Mouse (Mus musculus) thymus, postnatal 0 days (tissue): ENCODE measurements around the gene Zbtb44. TPM values are rescaled to one million over a fixed set of nuclear protein-coding genes. Genes with fewer than 3 reads are reported as not detected.
"Not testable (repeated sequence)": the region's sequence is repeated elsewhere in the genome, so short reads cannot be mapped to it uniquely, and the experiment has no call there.

ENCODE experiments used
- DNase-seq: peaks from one replicate; pipeline ENCODE4 v3.0.0-alpha.2; 2015; ENCODE audit warnings: low spot score
- polyA plus RNA-seq: library from polyadenylated mRNA; unstranded; fragments of >200 nt; fragmentation: Nextera tagmentation; extraction: Ambion mirVana; gene quantifications from 2 replicates; pipeline ENCODE4 v1.2.1, GENCODE M21; 2015

The Zbtb44 gene
- 8.4 and 10.8 TPM in 2 replicates for polyA plus RNA-seq

DNA sequence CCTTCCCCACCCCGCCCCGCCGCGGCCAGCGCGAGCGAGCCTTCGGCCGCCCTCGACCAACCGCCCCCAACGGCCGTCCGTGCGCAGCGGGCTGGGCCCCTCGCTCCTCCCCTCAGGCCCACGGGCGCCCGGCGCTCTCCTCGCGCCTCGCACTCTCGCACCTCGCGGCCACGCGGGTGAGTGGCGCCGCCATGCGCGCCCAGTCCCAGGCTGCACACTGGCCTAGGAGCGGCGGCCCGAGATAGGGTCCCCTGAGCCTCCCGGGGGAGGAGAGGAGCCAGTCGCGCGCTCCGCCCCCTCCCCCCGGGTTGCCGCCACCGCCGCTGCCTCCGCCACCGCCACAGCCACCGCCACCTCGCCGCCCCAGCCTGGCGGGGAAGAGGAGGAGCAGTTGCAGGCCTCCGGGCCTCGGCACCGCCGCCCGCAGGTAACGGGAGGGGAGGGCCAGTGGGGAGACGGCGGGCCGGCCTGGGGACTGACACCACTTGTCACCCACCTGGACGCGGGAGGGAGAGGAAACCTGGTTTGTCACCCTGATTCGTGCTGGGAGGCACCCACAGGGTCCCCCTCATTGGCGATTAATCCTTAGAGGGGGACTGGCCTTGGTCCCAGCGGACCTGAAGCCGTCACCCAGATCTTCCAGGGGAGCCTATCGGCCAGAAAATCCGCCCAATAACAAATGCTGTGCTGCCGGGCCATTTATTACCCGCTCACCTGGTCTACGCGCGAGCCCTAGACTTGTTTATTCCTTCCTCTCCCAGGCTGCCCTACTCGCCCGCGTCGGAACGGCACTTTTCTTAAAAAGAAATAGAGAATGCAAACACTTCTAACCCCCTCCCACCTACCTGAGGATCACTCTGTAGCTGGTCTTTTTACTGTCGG is at the start of gene Zbtb44:
Zbtb44 (plus strand) TSS at position 113 of the 882 bp plus-strand sequence.
- peak; percentile 72 for DNase-seq

DNA sequence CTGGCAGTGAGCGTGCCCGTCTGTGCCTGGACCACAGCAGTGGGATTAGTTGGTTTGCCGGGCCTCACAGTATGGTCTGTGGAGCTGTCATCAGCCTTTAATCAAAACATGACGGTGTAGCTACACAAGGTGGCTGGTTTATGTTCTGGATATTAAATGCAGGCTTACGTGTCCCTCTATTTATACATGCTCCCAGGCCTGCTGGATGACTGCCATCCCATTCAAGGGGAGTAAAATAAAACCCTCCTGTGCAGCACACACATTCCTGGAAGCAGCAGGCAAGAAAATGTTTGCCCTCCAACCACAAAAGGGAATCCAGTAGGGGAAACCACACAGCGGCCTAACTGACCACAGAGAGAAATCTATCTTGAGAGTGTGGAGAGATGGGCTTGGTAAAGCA is 44.7 kb upstream of the Zbtb44 start:
- no peak for DNase-seq

DNA sequence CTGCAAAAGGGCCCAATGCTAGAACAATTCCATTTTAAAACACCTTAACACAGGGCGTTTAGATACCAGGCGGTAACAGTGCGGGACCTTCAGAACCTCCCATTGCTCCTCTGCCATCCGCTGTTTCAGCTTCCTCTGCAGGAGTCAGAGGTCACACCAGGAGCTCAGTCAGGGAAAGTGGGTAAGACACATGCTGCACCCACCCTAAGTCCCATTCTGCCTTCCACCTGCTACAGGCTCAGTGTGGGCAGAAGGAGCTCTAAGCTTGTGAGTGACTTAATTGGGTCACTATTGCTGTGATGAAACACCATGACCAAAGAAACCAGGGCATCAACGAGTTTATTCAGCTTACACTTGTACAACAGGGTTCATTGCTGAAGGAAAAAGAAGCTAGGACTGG is 37.3 kb upstream of the Zbtb44 start:
- DNase-seq, result no peak

DNA sequence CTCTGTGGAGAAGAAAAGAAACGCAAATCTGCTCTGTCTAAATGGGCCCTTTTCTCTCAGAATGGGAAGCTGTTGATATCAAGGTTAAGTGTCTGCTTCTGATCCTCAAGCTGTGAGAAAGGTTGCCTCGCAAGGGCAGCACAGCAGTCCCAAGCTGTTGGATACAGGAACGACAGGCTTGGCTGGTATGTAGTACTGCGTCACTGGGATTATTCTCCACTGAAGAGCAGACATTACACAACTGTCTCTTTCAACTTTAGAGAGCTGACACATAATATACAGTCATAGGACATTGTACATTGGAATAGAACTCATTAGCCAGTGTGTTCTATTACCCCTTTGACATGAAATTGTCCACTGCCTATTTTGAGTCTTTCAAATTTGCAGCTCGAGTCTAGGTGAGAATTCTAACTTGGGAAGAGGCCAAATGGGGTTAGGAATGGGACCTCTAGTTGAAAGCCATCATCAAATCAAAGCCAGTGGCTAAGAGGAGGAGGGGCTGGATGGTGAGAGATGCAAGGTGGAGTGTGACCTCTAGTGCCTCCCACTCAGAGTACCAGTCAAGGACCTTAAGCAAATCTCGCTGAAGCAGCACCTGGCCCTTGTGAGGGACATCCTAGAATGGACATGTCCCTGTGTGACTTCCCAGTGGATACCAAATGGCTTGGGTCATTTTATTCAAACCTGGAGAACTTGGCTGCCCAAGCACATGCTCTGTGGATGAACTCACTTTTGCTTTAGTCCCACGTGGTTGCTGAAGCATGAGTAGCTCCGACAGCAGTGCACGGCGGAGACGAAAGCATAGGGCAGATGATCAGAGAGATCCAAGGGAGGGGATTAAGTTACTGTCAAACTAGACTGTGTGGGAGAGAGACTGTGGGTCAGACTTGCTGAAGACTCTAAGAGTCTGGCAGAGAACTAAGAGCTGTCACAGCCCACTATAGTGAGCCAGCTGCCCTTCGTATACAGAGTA is 33.6 kb upstream of the Zbtb44 start:
- DNase-seq, result no peak

DNA sequence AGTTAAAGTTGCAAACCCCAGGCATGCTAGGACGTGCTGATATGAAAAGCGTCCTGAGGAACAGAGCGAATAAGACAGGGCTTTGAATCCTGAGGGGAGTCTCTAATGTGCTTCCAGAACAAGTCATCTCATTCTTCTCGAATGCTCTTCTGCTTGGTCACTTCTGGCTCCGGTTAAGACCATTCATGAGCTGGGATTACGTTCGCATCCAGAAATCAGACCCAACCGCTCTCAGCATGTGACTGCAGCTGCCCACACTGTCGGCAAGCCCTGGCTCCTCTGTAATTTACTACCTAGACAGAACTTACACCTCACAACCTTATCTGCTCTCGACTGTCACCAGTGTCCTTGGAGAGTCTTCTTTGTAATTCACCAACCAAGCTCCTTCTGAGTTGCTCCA is 29.8 kb upstream of the Zbtb44 start:
- no peak for DNase-seq

DNA sequence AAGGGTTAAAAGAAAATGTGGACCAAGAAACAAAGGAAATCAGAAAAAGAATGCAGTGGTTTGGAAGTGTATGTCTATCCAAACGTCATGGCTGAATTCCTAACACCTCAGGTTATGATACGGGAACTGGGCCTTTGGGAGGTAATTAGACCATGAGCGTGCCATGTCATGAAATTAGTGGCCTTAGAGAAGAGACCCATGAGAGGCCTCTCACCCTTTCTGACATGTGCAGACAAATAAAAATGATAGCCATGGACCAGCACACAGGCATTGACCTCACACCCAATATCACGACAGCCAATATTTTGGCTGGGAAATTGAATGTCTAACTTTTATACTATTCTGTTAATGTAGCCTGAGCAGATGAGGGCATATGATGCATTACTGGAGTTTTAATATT is 27.9 kb upstream of the Zbtb44 start:
- DNase-seq, result no peak

DNA sequence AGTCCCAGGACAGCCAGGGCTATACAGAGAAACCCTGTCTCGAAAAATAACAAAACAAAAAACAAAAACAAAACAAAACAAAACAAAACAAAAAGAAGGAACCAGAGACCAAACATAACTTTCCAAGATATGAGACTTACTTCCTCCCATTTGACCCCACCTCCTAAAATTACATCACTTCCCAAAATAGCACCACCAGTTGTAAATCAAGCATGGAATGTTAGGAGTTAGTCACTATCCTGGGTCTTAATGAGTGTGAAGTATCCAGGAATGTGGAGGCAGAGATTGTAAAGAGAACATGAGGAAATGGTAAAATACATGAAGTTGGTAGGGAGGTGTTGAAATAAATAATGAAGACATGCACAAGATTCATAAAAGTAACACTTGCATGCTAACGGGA is 21.1 kb upstream of the Zbtb44 start:
- no peak for DNase-seq

DNA sequence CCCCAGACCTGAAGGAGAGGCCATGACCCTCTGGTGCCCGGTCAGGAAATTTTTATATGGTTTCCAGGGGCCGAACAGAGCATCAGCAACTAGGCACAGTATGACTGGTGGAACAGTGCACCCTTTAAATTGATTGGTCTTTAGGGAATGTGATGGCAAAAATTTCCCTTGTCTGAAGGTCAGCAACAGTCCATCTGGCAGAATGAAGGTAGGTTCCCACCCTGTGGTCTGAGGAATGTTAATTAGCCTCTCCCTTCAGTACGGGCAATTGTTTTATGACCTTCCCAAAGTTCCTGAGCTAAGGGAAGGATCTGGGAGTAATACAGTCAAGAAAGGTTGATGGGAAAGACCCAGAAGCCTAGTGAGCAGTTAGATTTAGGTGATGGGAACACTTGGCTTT is 20.4 kb upstream of the Zbtb44 start:
- no peak for DNase-seq

DNA sequence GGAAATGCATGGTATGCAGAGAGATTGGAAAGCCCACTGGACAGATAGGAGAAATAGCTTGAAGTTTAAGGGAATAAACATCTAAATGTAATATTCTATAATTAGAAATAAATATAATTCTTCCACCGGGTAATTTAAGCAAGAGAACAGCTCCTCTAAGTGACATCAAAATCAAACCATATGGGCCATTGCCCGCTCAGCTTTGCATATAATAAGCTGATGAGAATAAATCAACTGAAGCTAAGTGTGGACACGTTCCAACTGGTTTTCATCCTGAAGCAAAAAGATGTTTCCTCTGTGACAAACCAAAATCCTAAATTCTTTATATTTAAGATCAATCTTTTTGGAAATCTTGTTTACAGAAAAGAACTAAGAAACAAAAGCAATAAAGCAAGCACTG is 19.7 kb upstream of the Zbtb44 start:
- no peak for DNase-seq

DNA sequence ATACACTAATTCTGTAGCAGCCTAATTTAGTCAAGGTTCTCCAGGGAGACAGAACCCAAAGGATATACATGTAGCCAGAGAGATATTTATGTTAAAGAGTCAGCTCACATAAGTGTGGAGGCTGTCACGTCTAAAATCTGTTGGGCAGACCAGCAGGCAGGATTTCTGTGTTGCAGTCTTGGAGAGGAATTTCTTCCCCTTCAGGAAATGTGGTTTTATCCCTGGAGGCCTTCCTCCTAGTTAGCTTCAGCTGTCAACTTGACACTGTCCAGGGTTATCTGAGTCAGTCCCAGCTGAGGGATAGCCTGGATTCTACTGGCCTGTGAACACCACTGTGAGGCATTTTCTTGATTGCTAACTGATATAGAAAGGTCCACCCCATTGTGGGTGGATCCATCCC is 18.9 kb upstream of the Zbtb44 start:
- no peak for DNase-seq

DNA sequence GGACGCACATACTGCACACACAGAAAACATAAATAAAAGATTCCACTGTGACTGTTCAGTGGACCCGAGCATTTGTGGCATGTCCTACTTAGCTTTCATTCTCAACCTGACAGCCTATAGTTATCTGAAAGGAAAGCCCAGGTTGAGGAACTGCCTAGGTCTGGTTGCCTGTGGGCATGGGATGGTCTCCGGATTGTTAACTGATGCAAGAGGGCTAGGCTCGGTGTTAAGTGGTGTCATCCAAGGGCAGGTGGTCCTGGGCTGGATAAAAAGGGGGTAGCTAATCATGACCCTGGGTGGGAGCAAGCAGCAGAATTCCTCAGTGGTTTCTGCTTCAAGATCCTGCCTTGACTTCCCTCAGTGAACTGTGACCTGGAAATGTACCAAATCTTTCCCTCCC is 17.8 kb upstream of the Zbtb44 start:
- no peak for DNase-seq

DNA sequence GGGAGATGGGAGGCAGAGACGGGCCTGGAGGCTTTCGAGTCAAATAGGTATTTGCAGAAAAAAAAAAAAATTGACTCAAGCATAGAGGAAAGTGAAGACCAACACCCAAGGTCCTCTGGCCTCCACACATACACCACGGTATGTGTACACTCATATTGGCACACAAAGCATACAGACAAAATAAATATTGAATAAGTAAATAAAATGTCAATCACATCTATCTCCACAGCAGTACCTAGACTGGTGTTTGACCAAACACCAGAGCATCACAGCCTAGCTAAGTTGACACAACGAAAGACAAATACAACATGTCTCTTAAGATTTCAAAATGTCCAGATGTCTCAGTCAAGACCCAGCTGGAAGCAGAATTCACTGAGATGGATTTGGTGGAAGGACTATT is 17.0 kb upstream of the Zbtb44 start:
- DNase-seq, result no peak

DNA sequence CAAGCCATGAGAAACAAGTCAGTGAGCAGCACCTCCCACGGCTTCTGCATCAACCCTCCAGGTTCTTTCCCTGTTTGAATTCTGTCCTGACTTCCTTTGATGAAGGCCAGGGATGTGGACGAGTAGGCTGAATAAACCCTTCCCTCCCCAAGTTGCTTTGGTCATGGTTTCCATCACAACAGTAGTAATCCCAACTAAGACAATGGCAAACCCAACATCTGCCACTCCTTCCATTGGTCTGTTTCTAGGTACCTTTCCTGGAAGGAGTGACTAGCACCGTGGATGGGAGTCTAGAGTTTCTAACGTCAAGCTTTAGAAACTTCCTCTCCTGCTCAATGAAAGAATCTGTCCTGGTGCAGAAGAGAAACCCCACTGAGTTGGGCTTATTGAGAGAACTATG is 12.8 kb upstream of the Zbtb44 start:
- no peak for DNase-seq

DNA sequence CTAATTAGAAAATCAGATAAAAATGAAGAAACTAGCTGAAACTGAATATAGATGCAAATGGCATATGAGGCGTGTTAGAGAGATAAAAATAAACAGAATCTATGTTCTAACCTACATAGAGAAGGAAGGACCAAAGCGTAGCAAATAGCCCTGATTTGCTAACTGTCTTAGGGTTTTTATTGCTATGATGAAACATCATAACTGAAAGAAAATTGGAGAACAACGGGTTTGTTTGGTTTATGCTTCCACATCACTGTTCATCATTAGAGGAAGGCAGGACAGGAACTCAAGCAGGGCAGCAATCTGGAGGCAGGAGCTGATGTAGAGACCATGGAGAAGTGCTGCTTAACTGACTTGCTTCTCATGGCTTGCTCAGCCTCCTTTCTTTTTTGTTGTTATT is 12.3 kb upstream of the Zbtb44 start:
- DNase-seq, result no peak

DNA sequence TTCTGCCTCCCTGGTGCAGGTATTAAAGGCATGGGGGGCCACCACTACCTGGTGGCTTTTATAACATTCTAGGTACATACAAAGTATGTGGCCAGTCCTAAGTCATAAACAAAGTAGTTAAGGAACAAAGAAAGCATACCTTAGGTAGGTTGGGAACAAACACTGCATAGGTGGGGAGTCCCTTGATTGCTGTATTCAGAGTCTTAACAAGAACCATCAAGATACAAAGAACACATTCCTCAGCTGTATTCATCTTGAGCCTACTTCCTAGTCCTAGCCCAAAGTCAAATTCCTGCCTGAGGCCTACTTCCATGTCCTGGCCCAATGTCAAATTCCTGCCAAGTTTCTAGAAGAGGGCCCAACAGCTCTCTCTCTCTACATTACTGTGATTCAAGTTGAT is 11.7 kb upstream of the Zbtb44 start:
- no peak for DNase-seq

DNA sequence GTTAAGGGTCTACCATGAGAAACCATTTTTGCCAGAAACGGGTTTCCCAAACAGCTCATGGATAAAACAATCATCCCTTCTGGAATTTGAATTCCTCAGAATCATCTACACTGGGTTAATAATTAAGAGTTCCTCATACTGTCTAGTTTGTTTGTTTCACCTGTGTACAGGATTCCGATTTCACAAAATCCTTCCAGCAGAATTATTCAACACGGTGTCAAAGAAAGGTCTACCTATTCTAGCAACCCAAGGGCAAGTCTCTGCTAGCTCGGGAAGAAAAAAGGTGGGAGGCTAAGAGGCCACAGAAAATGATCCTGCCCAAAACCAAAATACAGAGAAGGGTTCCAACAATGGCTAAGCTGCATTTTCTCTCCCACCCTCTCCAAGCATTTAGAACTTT is 2.2 kb upstream of the Zbtb44 start:
- no peak for DNase-seq

DNA sequence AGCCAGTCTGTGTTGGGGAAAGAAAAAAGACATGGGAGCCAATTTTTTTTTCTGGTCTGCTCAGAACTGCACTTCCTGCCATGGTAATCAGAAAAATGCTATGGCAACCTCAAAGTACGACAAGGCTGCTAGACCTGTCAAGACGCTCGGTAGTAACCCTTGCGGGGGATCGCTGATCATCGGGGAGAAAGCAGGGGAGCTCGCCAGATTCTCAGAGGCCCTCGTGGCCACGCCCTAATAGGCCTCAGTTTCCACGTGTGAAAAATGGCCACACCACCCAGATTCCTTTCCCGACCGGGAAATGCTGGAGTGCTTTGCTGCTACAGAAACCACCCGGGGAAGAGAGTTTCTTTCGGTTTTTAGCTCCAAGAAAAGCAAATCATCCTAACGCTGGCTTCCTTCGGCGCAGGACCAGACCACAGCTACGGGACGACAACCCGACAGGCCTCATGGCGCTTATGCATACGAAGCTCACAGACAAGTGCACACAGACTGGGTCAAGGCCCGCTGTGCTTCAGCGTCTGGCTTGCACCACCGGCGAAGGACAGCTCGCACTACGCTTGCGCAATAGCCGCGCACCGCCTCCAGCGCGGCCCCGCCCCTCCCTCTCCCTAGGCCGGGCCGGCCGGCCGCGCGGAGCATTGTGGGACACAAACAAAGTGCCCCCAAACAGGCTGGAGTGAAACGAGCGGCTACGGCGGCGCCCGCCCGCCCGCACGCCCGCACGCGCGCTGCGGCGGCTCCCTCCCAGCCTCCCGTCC is 513 bp upstream of the Zbtb44 start:
- peak; percentile 93 for DNase-seq

DNA sequence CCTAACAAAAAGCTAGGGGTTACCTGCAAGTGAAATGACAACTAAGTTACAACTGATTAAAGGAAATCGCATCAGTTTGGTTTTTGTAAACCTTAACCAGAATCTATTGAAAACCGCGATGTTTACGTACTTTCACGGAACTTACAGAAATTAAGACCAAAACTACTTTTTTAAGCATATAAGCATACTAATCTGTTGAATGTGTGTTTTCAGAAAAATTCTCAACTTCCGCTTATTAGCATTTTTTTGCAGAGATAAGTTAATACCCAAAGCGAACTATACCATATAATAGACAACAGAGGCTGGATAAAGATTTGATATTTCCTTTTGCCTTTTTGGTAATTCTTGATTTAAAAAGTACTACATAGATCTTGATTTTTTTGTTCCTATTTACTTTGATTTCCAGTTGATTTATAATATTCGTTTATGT is 985 bp downstream of the Zbtb44 start:
- DNase-seq, result no peak

DNA sequence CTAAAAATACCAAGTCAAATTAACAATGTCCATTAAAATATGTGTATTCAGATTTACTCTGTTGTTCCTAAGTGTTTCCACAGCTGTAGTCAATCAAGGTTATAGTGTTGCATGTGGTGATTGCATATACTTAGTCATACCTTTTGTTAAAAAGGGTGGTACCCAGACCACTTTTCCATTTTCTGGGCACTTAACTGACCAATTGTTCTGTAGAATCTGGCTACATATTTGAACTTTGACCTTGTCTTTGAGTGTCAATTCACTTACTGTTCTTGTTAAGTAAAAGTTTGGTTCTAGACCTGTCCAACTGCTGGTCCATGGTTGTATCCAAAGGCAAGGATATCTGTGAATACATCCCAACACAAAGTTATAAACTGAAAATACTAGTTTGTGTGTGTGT is 2.1 kb downstream of the Zbtb44 start:
- DNase-seq, result no peak

DNA sequence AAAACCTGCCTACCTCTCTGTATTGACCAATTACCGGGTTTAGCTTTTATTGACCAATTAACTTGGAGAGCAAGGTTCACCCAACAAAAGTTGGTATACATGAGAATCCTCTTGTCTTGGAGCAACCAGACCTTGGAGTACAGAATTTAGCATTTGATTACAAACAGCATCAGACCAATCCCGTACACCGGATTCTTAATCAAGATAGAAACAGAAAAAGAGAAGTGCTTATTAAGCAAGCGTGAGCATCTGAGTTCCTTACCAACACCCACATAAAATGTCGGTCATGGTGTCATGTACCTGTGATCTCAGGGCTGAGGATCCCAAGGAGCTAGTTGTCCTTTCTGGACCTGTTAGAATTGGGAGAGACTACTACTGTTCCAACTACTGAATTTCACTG is 19.8 kb downstream of the Zbtb44 start:
- no peak for DNase-seq

DNA sequence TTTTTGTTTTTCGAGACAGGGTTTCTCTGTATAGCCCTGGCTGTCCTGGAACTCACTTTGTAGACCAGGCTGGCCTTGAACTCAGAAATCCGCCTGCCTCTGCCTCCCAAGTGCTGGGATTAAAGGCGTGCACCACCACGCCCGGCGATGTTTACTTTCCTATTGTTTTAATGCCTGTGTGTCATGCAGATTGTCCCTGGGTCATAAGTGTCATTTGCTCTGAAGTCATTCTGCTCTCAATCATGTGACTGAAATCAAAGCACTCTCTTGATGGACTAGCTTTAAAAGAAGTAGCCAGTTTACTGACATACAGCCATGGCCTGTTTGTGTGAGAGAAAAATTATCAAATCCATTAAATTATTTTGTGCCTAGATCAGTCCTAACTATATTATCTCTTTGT is 21.1 kb downstream of the Zbtb44 start:
- DNase-seq, result not testable (repeated sequence)
